Mouse (Mus musculus) intestine, postnatal 0 days (tissue): ENCODE results near the gene Slc6a12. TPM values are rescaled to one million over a fixed set of nuclear protein-coding genes. Genes with fewer than 3 reads are reported as not detected.

ENCODE experiments used
- ATAC-seq: fragments of 200-750 bp; cut with Nextera tagmentation; 2 replicates; pipeline ENCODE4 v1.8.0; 2017; ENCODE audit warnings: mild to moderate bottlenecking, moderate TSS enrichment, moderate library complexity
- H3K27ac ChIP-seq: fragments of 300-500 bp; sonication (generic); 2 replicates; pipeline ENCODE4 v1.5.1; 2014; ENCODE audit warnings: mild to moderate bottlenecking, low read depth, low read length, moderate library complexity
- H3K27me3 ChIP-seq: fragments of 300-500 bp; sonication (generic); replicated peaks from 2 replicates; pipeline ENCODE4 v1.6.1; 2014; ENCODE audit warnings: low read length, mixed read lengths; ENCODE audit not compliant: control insufficient read depth, insufficient read depth
- H3K36me3 ChIP-seq: fragments of 300-500 bp; sonication (generic); 2 replicates; pipeline ENCODE4 v1.6.1; 2014; ENCODE audit warnings: mild to moderate bottlenecking, moderate library complexity; ENCODE audit not compliant: control insufficient read depth, insufficient read depth
- H3K4me1 ChIP-seq: fragments of 300-500 bp; sonication (generic); replicated peaks from 2 replicates; pipeline ENCODE4 v1.6.1; 2014; ENCODE audit warnings: antibody characterized with exemption, low read length, mixed read lengths; ENCODE audit not compliant: control insufficient read depth, insufficient read depth
- H3K4me2 ChIP-seq: fragments of 300-500 bp; sonication (generic); replicated peaks from 2 replicates; pipeline ENCODE4 v1.6.1; 2014; ENCODE audit warnings: low read depth, mild to moderate bottlenecking, moderate library complexity
- H3K4me3 ChIP-seq: fragments of 300-500 bp; sonication (generic); 2 replicates; pipeline ENCODE4 v1.5.1; 2014; ENCODE audit warnings: low read depth, low read length
- H3K9ac ChIP-seq: fragments of 300-500 bp; sonication (generic); 2 replicates; pipeline ENCODE4 v1.6.1; 2014; ENCODE audit warnings: mild to moderate bottlenecking, low read depth, low read length
- H3K9me3 ChIP-seq: fragments of 300-500 bp; sonication (generic); 2 replicates; pipeline ENCODE4 v1.6.1; 2016; ENCODE audit warnings: mixed run types; ENCODE audit not compliant: control insufficient read depth
- CTCF ChIP-seq: sonication (generic); IDR thresholded peaks from 2 replicates; pipeline ENCODE4 v1.5.1; 2016; ENCODE audit warnings: low read depth, mild to moderate bottlenecking, control low read depth, antibody characterized with exemption, moderate library complexity
- WGBS: fragments of 180-500 bp; shearing (Covaris S2); extraction: QIAGEN DNeasy Blood & Tissue Kit; methylation state at CpG from one replicate; pipeline ENCODE4 v1.1.7; 2014; 5-methylcytosine and 5-hydroxymethylcytosine counted together
- polyA plus RNA-seq: library from polyadenylated mRNA; unstranded; fragments of >200 nt; fragmentation: Nextera tagmentation; extraction: Ambion mirVana; gene quantifications from 2 replicates; pipeline ENCODE4 v1.2.1, GENCODE M21; 2015

Slc6a12 gene
- polyA plus RNA-seq, 1 experiment from 2014 or later: 0.20 TPM

DNA sequence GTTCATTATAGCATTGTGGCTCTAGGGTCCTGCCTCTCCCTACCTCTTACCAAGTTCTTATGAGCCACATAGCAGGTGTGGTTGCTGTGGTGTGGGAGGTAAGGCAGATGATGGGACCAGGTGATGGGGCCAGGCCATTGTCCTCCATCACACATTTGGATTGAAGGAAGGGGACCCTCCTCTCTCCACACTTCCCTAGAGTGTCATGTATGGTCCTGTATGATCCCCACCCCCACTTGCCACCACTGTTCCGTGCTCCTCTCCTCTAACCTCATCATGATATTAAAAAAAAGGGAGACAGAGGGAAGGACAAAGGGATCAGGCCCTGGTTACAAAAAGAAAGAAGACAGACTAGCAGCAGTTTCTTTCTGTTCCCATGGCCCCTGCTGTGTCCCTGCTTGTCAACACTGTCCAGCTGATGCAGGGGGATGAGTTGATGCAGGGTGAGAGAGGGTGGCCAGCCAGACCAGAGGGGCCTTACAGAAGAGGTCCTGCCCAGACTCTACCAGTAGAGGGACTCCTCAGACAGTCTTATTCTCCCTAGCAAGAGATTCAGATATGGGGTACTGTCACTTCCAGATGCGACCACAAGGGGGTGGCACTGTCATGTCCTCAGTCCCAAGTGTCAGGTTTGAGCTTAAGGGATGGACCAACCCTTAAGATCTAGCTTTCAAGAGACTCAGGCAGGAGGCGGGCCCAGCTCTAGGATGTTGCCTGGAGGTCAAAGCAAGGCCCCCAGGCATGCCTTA, 4.9 kb upstream of the Slc6a12 start:
- no peak overlapping the region for H3K4me2 ChIP-seq
- peak; percentile 55 for ATAC-seq
- peak; percentile 93 for TF ChIP-seq CTCF
- WGBS: 31% methylated on average over 3 of the region's 3 CpGs
- H3K4me1 ChIP-seq: no peaks in the 10 kb centered on the region
- H3K9ac ChIP-seq: no peak overlapping the region
- H3K27me3 ChIP-seq: no peaks in the 10 kb centered on the region
- H3K36me3 ChIP-seq: no peaks in the 10 kb centered on the region
- H3K4me3 ChIP-seq: no peak overlapping the region
- no peak overlapping the region for H3K27ac ChIP-seq
- H3K9me3 ChIP-seq: no peaks in the 10 kb centered on the region

DNA sequence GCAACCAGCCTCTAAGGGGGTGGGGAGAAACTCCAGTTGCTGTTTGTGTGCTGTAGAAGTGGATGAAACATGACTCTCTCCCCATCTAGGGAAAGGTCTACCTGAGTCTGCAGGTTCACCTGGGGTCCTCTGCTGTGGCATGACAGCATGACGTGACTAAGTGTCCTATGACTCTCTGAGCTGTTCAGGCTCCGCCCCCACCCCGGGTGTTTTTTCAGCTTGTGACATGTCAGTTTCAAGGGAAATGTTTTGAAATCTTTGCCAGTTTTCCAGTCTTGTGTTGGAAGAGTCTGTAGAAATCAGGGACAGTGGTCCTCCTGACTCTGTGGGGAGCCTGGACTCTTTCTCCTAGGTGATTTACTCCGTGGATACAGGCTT, 4.4 kb upstream of the Slc6a12 start:
- Histone ChIP-seq H3K27ac (no peak overlapping the region), H3K36me3 (no peaks in the 10 kb centered on the region), H3K4me2 (no peak overlapping the region), H3K4me3 (no peak overlapping the region), H3K27me3 (no peaks in the 10 kb centered on the region), H3K9me3 (no peaks in the 10 kb centered on the region), H3K9ac (no peak overlapping the region), H3K4me1 (no peaks in the 10 kb centered on the region)
- no peak for TF ChIP-seq CTCF
- WGBS: 36% methylated on average over 4 of the region's 4 CpGs
- no peak for ATAC-seq

DNA sequence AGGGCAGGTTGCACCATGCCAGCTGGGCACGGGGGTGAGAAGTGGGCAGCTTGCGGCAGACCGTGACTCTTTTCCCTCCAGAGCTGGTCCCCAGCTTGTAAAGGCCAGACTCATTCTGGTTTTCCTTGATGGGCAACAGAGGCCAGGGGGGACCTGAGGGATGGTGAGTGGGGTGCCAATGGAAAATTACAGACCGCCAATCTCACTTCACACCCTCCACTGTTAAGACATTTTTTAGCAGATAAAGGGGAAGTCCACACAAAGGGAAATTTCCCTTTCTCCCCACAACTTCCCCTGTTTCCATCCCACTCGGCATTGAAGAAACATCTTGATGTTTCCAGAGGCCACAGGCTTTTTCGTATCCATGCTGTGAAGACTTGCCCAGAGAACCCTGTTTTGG, 1.2 kb upstream of the Slc6a12 start:
- no peak overlapping the region for H3K4me2 ChIP-seq
- no peak overlapping the region for H3K4me3 ChIP-seq
- H3K27ac ChIP-seq: no peak overlapping the region
- ATAC-seq: no peak
- H3K9ac ChIP-seq: no peak overlapping the region
- H3K4me1 ChIP-seq: no peaks in the 10 kb centered on the region
- 87% methylated on average over 6 of the region's 6 CpGs for WGBS
- no peaks in the 10 kb centered on the region for H3K36me3 ChIP-seq
- no peaks in the 10 kb centered on the region for H3K27me3 ChIP-seq
- TF ChIP-seq CTCF: no peak
- H3K9me3 ChIP-seq: no peaks in the 10 kb centered on the region

DNA sequence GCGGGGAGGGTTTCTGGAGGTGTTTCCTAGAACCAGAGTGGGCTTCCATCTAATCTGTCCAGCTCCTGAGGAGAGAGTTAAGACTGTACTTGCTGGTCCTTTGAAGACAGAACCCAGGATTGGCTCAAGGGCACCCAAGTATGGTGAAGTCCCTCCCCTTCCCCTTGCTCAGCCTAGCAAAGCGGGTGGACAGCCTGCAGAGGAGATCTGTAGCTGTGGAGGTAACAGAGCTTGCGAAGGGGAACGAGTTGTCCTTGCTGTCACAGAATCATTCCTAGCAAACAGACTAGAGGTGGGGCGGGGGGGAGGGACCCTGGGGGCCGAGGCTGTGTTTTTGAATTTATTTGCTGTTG, 871 bp downstream of the Slc6a12 start:
- WGBS: 58% methylated on average over 6 of the region's 6 CpGs
- Histone ChIP-seq H3K9ac (no peak overlapping the region), H3K27ac (no peak overlapping the region), H3K27me3 (no peaks in the 10 kb centered on the region), H3K4me1 (no peaks in the 10 kb centered on the region), H3K9me3 (no peaks in the 10 kb centered on the region), H3K4me2 (no peak overlapping the region), H3K4me3 (no peak overlapping the region), H3K36me3 (no peaks in the 10 kb centered on the region)
- no peak for ATAC-seq
- no peak for TF ChIP-seq CTCF

DNA sequence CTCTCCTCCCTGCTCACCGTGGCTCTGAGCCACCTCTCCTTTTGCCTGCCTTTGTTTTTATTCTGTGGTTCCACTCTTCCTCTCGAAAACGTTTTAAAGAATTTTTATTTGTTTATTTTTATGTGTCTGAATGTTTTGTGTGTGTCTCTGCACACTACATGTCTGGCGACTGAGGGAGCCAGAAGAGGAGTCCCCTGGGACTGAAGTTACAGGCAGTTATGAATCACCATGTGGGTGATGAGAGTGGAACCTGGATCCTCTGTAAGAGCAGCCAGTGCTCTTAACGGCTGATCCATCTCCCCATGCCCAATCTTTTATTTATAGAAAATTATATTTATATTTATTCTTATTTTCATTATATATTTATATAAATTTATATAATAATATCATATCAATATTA, 1.5 kb downstream of the Slc6a12 start:
- TF ChIP-seq CTCF: no peak
- Histone ChIP-seq H3K4me3 (no peak overlapping the region), H3K9me3 (no peaks in the 10 kb centered on the region), H3K4me2 (no peak overlapping the region), H3K27ac (no peak overlapping the region), H3K36me3 (no peaks in the 10 kb centered on the region), H3K27me3 (no peaks in the 10 kb centered on the region), H3K4me1 (no peaks in the 10 kb centered on the region), H3K9ac (no peak overlapping the region)
- no peak for ATAC-seq
- WGBS: 34% methylated on average over 5 of the region's 5 CpGs

DNA sequence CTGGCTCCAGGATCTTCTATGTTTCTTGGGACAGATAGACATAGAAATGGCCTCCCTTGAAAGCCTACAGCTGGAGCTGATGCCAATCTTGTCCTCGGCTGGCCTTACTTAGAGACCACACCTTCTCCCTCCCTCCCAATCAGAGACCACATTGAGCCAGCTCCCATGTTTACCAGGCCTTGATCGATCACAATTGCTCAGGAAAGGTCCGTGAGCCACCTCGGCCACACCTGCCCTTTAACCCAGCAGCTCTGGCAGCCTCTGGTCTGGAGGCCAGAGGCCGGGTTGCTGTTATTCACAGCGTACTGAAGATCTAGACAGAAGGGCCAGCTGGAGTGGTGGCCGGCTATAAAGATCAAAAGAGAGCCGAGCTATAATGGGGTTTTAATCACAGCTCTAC, 3.6 kb downstream of the Slc6a12 start:
- Histone ChIP-seq H3K4me1 (no peaks in the 10 kb centered on the region), H3K4me2 (no peak overlapping the region), H3K9me3 (no peaks in the 10 kb centered on the region), H3K36me3 (no peaks in the 10 kb centered on the region), H3K9ac (no peak overlapping the region), H3K27me3 (no peaks in the 10 kb centered on the region), H3K27ac (no peak overlapping the region), H3K4me3 (no peak overlapping the region)
- no peak for ATAC-seq
- TF ChIP-seq CTCF: no peak
- WGBS: 28% methylated on average over 8 of the region's 8 CpGs

DNA sequence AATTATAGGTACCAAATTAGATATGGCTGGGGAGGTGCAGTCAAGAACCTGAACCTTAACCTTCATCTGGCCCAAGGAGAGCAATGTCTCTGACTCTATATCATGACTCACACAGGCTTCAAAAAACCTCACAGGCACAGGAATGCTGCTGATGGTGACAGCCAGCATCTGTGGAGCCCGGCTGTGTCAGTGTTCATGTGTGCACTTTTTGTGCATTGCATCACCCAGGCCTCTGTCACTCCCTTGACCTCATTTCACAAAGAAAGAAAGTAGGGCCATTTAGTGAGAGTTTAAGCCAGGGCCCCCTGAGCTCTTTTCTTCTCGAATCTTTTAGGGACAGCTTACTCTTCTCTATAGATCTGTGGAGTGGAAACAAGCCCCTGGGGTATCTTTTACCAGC, 9.4 kb downstream of the Slc6a12 start:
- 62% methylated on average over 2 of the region's 2 CpGs for WGBS
- no peak for TF ChIP-seq CTCF
- ATAC-seq: no peak
- H3K27me3 ChIP-seq: no peaks in the 10 kb centered on the region
- H3K27ac ChIP-seq: no peak overlapping the region
- H3K4me1 ChIP-seq: no peaks in the 10 kb centered on the region
- no peaks in the 10 kb centered on the region for H3K36me3 ChIP-seq
- H3K4me3 ChIP-seq: no peak overlapping the region
- H3K9ac ChIP-seq: no peak overlapping the region
- H3K4me2 ChIP-seq: no peak overlapping the region
- no peaks in the 10 kb centered on the region for H3K9me3 ChIP-seq
